Mouse (Mus musculus): Measurements from ENCODE around the gene Lpar1.
"Not testable (repeated sequence)": the region's sequence is repeated elsewhere in the genome, so short reads cannot be mapped to it uniquely, and the experiment has no call there.

The Lpar1 gene

GRCm38 (mm10) chr4:58545888-58546432 lies 7.7 kb downstream of the Lpar1 start:
- DNase-seq (ENCODE audit: low spot score in 2 of 2), result peak; percentile 4 to 12

- no peak for DNase-seq (ENCODE audit: low spot score in 2 of 2)
These were observed 10.5 kb downstream of the Lpar1 start for GRCm38 (mm10) chr4:58543171-58543570.

GRCm38 (mm10) chr4:58542656-58543055 lies 11.0 kb downstream of the Lpar1 start:
- not testable (repeated sequence) for DNase-seq (ENCODE audit: low spot score in 2 of 2)

- no peak for DNase-seq (ENCODE audit: low spot score in 2 of 2)
These were observed 12.9 kb downstream of the Lpar1 start for GRCm38 (mm10) chr4:58540841-58541240.

- no peak for DNase-seq (ENCODE audit: low spot score in 2 of 2)
These were observed 13.3 kb downstream of the Lpar1 start for GRCm38 (mm10) chr4:58540385-58540784.

GRCm38 (mm10) chr4:58538696-58539095 lies 15.0 kb downstream of the Lpar1 start:
- DNase-seq (ENCODE audit: low spot score in 2 of 2), result no peak

- no peak for DNase-seq (ENCODE audit: low spot score in 2 of 2)
These were observed 17.9 kb downstream of the Lpar1 start for GRCm38 (mm10) chr4:58535754-58536153.

GRCm38 (mm10) chr4:58534726-58535350 lies 18.9 kb downstream of the Lpar1 start:
- no peak for DNase-seq (ENCODE audit: low spot score in 2 of 2)

- DNase-seq (ENCODE audit: low spot score in 2 of 2), result no peak
These were observed 19.5 kb downstream of the Lpar1 start for GRCm38 (mm10) chr4:58534141-58534571.

- DNase-seq (ENCODE audit: low spot score in 2 of 2), result no peak
These were observed 20.2 kb downstream of the Lpar1 start for GRCm38 (mm10) chr4:58533519-58533918.

- no peak for DNase-seq (ENCODE audit: low spot score in 2 of 2)
These were observed 21.4 kb downstream of the Lpar1 start for GRCm38 (mm10) chr4:58532326-58532725.

GRCm38 (mm10) chr4:58530706-58531105 lies 23.0 kb downstream of the Lpar1 start:
- no peak for DNase-seq (ENCODE audit: low spot score in 2 of 2)

- DNase-seq (ENCODE audit: low spot score in 2 of 2), result no peak
These were observed 23.4 kb downstream of the Lpar1 start for GRCm38 (mm10) chr4:58530279-58530678.

GRCm38 (mm10) chr4:58527852-58528251 lies 25.8 kb downstream of the Lpar1 start:
- DNase-seq (ENCODE audit: low spot score in 2 of 2), result no peak

GRCm38 (mm10) chr4:58521137-58521536 lies 32.6 kb downstream of the Lpar1 start:
- DNase-seq (ENCODE audit: low spot score in 2 of 2), result no peak

GRCm38 (mm10) chr4:58520531-58520930 lies 33.2 kb downstream of the Lpar1 start:
- no peak for DNase-seq (ENCODE audit: low spot score in 2 of 2)

- DNase-seq (ENCODE audit: low spot score in 2 of 2), result no peak
These were observed 33.8 kb downstream of the Lpar1 start for GRCm38 (mm10) chr4:58519891-58520290.

- DNase-seq (ENCODE audit: low spot score in 2 of 2), result no peak
These were observed 35.3 kb downstream of the Lpar1 start for GRCm38 (mm10) chr4:58518215-58518988.

- DNase-seq (ENCODE audit: low spot score in 2 of 2), result no peak
These were observed 36.9 kb downstream of the Lpar1 start for GRCm38 (mm10) chr4:58516810-58517209.

GRCm38 (mm10) chr4:58516221-58516620 lies 37.5 kb downstream of the Lpar1 start:
- no peak for DNase-seq (ENCODE audit: low spot score in 2 of 2)

- DNase-seq (ENCODE audit: low spot score in 2 of 2), result no peak
These were observed 42.1 kb downstream of the Lpar1 start for GRCm38 (mm10) chr4:58511554-58511953.

GRCm38 (mm10) chr4:58508833-58509232 lies 44.9 kb downstream of the Lpar1 start:
- DNase-seq (ENCODE audit: low spot score in 2 of 2), result no peak

- DNase-seq (ENCODE audit: low spot score in 2 of 2), result no peak
These were observed 46.2 kb downstream of the Lpar1 start for GRCm38 (mm10) chr4:58507536-58507935.
